Mouse (Mus musculus) midbrain, embryonic 11.5 days (tissue): ENCODE measurements around the gene Megf8. TPM values are rescaled to one million over a fixed set of nuclear protein-coding genes. Genes with fewer than 3 reads are reported as not detected.

ENCODE experiments used
- ATAC-seq: fragments of 200-750 bp; cut with Nextera tagmentation; 2 replicates; pipeline ENCODE4 v1.8.0; 2017; ENCODE audit warnings: moderate TSS enrichment, moderate library complexity; ENCODE audit not compliant: low FRiP score
- DNase-seq: peaks from one replicate; pipeline ENCODE4 v3.0.0; 2015; ENCODE audit warnings: low spot score; ENCODE audit errors: missing footprints
- H3K27ac ChIP-seq: fragments of 300-500 bp; sonication (generic); 2 replicates; pipeline ENCODE4 v1.5.1; 2014; ENCODE audit warnings: low read depth, low read length
- H3K27me3 ChIP-seq: fragments of 300-500 bp; sonication (generic); 2 replicates; pipeline ENCODE4 v1.6.1; 2014; ENCODE audit warnings: mild to moderate bottlenecking, low read length, moderate library complexity, mixed read lengths; ENCODE audit not compliant: control insufficient read depth, insufficient read depth
- H3K36me3 ChIP-seq: fragments of 300-500 bp; sonication (generic); 2 replicates; pipeline ENCODE4 v1.6.1; 2014; ENCODE audit warnings: mild to moderate bottlenecking, low read length, moderate library complexity, mixed read lengths; ENCODE audit not compliant: control insufficient read depth, insufficient read depth
- H3K4me1 ChIP-seq: fragments of 300-500 bp; sonication (generic); 2 replicates; pipeline ENCODE4 v1.6.1; 2014; ENCODE audit warnings: low read length; ENCODE audit not compliant: control insufficient read depth, insufficient read depth
- H3K4me2 ChIP-seq: fragments of 300-500 bp; sonication (generic); 2 replicates; pipeline ENCODE4 v1.6.1; 2014; ENCODE audit warnings: mild to moderate bottlenecking, moderate library complexity
- H3K4me3 ChIP-seq: fragments of 300-500 bp; sonication (generic); 2 replicates; pipeline ENCODE4 v1.5.1; 2014; ENCODE audit warnings: low read depth, low read length
- H3K9ac ChIP-seq: fragments of 300-500 bp; sonication (generic); 2 replicates; pipeline ENCODE4 v1.6.1; 2014; ENCODE audit warnings: low read length
- H3K9me3 ChIP-seq: fragments of 300-500 bp; sonication (generic); 2 replicates; pipeline ENCODE4 v1.6.1; 2016; ENCODE audit warnings: low read length; ENCODE audit not compliant: control insufficient read depth
- WGBS: fragments of 180-500 bp; shearing (Covaris S2); extraction: QIAGEN DNeasy Blood & Tissue Kit; methylation state at CpG from one replicate; pipeline ENCODE4 v1.1.7; 2014; 5-methylcytosine and 5-hydroxymethylcytosine counted together
- polyA plus RNA-seq: library from polyadenylated mRNA; unstranded; fragments of >200 nt; fragmentation: Nextera tagmentation; extraction: Ambion mirVana; gene quantifications from 2 replicates; pipeline ENCODE4 v1.2.1, GENCODE M21; 2014

The Megf8 gene
- polyA plus RNA-seq, 1 experiment from 2014 or later = 10.3 TPM

GRCm38 (mm10) chr7:25303685-25304006, 13.3 kb upstream of the Megf8 start:
- Histone ChIP-seq H3K27me3 (no peaks in the 10 kb centered on the region; the same call in 1 of the 2 replicates), H3K4me1 (peaks cover 7% of the 10 kb centered on the region), H3K9ac (no peak overlapping the region), H3K4me3 (no peak overlapping the region), H3K4me2 (no peak overlapping the region), H3K27ac (no peak overlapping the region), H3K36me3 (no peaks in the 10 kb centered on the region), H3K9me3 (no peaks in the 10 kb centered on the region)
- no peak for DNase-seq
- 87% methylated on average over 3 of the region's 3 CpGs for WGBS
- no peak for ATAC-seq

DNA sequence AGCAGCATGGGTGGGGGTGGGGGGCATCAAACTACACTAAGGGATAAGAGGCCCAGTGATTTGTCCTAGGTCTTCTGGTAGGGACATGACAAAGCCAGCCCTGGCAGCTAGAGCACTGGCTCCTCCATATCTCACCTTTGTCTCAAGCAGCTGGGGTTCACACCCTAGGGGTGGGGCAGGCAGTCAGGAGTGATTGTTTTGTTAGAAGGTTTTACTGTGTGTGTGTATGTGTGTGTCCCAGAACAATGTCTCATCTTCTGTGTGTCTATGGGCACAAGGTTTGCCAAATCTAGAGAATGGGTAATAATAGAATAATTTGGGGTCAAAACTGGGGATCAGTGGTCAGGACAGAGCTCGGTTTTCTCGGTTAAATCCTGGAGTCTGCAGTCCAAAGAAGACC, 11.5 kb upstream of the Megf8 start:
- Histone ChIP-seq H3K9me3 (no peaks in the 10 kb centered on the region), H3K27ac (no peak overlapping the region), H3K4me1 (peaks cover 7% of the 10 kb centered on the region), H3K27me3 (no peaks in the 10 kb centered on the region; the same call in 1 of the 2 replicates), H3K4me2 (peak overlapping the region; percentile 95), H3K36me3 (no peaks in the 10 kb centered on the region), H3K9ac (peak overlapping the region; percentile 69), H3K4me3 (peak overlapping the region; percentile 59)
- WGBS = 2% methylated on average over 2 of the region's 2 CpGs
- no peak for ATAC-seq
- DNase-seq = no peak

GRCm38 (mm10) chr7:25305956-25306613, 10.9 kb upstream of the Megf8 start, which contains the start of gene Tmem145:
Tmem145 (plus strand) TSS chr7:25306106.
- no peaks in the 10 kb centered on the region for H3K36me3 ChIP-seq
- H3K4me2 ChIP-seq = peak within 1 kb of the TSS; percentile 95
- no peaks in the 10 kb centered on the region for H3K9me3 ChIP-seq
- H3K4me3 ChIP-seq = peak within 1 kb of the TSS; percentile 59
- H3K9ac ChIP-seq = peak within 1 kb of the TSS; percentile 69
- H3K4me1 ChIP-seq = peaks cover 7% of the 10 kb centered on the region
- DNase-seq (peak; percentile 95), ATAC-seq (peak; percentile 74)
- H3K27ac ChIP-seq = no peak within 1 kb of the TSS; the same call in 1 of the 2 replicates
- under 1% methylated on average over 46 of the region's 47 CpGs for WGBS
- no peaks in the 10 kb centered on the region; the same call in 1 of the 2 replicates for H3K27me3 ChIP-seq

- no peaks in the 10 kb centered on the region for H3K36me3 ChIP-seq
- peaks cover 7% of the 10 kb centered on the region for H3K4me1 ChIP-seq
- no peak for ATAC-seq
- H3K27ac ChIP-seq = no peak overlapping the region
- no peak for DNase-seq
- no peak overlapping the region for H3K9ac ChIP-seq
- H3K27me3 ChIP-seq = peaks cover 3% of the 10 kb centered on the region
- H3K4me3 ChIP-seq = peak overlapping the region; percentile 59
- WGBS = 35% methylated on average over 2 of the region's 2 CpGs
- peak overlapping the region; percentile 95 for H3K4me2 ChIP-seq
- H3K9me3 ChIP-seq = no peaks in the 10 kb centered on the region
Observed at GRCm38 (mm10) chr7:25306614-25306996, 10.4 kb upstream of the Megf8 start.

DNA sequence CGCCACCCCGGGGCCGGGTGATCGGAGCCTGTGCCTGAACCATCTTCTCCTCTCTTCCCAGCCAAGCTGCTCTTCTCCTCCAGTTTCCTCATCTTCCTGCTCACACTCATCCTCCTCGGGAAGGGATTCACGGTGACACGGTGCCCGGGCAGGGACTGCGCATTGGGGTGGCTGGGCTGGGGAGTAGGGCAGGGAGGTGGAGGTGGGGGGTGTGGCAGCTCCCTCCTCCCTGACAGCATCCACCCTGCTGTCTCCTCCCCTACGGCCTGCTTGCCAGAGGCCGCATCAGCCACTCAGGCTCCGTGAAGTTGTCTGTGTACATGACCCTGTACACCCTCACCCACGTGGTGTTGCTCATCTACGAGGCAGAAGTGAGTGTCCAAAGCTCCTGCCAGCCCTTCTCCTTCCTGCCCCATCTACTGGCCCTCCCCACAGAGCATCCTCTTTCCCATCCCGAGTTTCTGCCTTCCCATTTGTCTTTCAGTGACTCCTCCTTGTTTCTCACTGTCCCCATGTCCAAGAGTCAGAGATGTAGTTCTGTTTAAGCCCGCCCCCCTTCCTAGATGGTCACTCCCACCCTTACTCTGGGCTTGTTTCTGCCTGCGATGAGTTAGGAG, 8.2 kb upstream of the Megf8 start:
- H3K4me1 ChIP-seq = peaks cover 7% of the 10 kb centered on the region
- no peak overlapping the region for H3K4me2 ChIP-seq
- H3K9me3 ChIP-seq = no peaks in the 10 kb centered on the region
- H3K27ac ChIP-seq = no peak overlapping the region
- DNase-seq = no peak
- ATAC-seq = no peak
- 70% methylated on average over 17 of the region's 17 CpGs for WGBS
- no peaks in the 10 kb centered on the region for H3K36me3 ChIP-seq
- peaks cover 14% of the 10 kb centered on the region for H3K27me3 ChIP-seq
- H3K9ac ChIP-seq = no peak overlapping the region
- no peak overlapping the region for H3K4me3 ChIP-seq

GRCm38 (mm10) chr7:25309425-25309824, 7.5 kb upstream of the Megf8 start:
- Histone ChIP-seq H3K4me2 (no peak overlapping the region), H3K36me3 (no peaks in the 10 kb centered on the region), H3K9me3 (no peaks in the 10 kb centered on the region), H3K27ac (no peak overlapping the region), H3K27me3 (peaks cover 20% of the 10 kb centered on the region), H3K4me3 (no peak overlapping the region), H3K4me1 (peaks cover 7% of the 10 kb centered on the region), H3K9ac (no peak overlapping the region)
- DNase-seq = no peak
- no peak for ATAC-seq
- WGBS = 87% methylated on average over 9 of the region's 9 CpGs

GRCm38 (mm10) chr7:25311193-25311592, 5.8 kb upstream of the Megf8 start:
- WGBS = 78% methylated on average over 11 of the region's 11 CpGs
- no peak overlapping the region for H3K27ac ChIP-seq
- H3K4me3 ChIP-seq = no peak overlapping the region
- peaks cover 14% of the 10 kb centered on the region for H3K4me1 ChIP-seq
- ATAC-seq (no peak), DNase-seq (no peak)
- H3K36me3 ChIP-seq = no peaks in the 10 kb centered on the region
- H3K9ac ChIP-seq = no peak overlapping the region
- H3K9me3 ChIP-seq = no peaks in the 10 kb centered on the region
- peaks cover 33% of the 10 kb centered on the region for H3K27me3 ChIP-seq
- no peak overlapping the region for H3K4me2 ChIP-seq

- Histone ChIP-seq H3K27me3 (peaks cover 33% of the 10 kb centered on the region), H3K9me3 (no peaks in the 10 kb centered on the region), H3K9ac (no peak overlapping the region), H3K27ac (no peak overlapping the region), H3K4me3 (no peak overlapping the region), H3K4me1 (peaks cover 12% of the 10 kb centered on the region), H3K36me3 (no peaks in the 10 kb centered on the region), H3K4me2 (no peak overlapping the region)
- DNase-seq (peak; percentile 81), ATAC-seq (no peak)
- WGBS = 45% methylated on average over 7 of the region's 7 CpGs
Observed at GRCm38 (mm10) chr7:25313325-25313724, 3.6 kb upstream of the Megf8 start.

- Histone ChIP-seq H3K27me3 (peaks cover 33% of the 10 kb centered on the region), H3K4me3 (peak overlapping the region; percentile 37), H3K9me3 (no peaks in the 10 kb centered on the region), H3K4me1 (peaks cover 14% of the 10 kb centered on the region), H3K4me2 (peak overlapping the region; percentile 67), H3K27ac (no peak overlapping the region), H3K9ac (peak overlapping the region; percentile 61), H3K36me3 (no peaks in the 10 kb centered on the region)
- ATAC-seq (no peak), DNase-seq (peak; percentile 86)
- WGBS = 2% methylated on average over 43 of the region's 51 CpGs
Observed at GRCm38 (mm10) chr7:25314606-25315305, 2.2 kb upstream of the Megf8 start.
